Mouse (Mus musculus): ENCODE measurements around the gene Gpatch3.

Gpatch3 gene

GRCm38 (mm10) chr4:133584059-133584951, 9.8 kb downstream of the Gpatch3 start, which contains the start of gene Gpn2:
TSS of gene Gpn2 (plus strand) at chr4:133584362.
- DNase-seq (ENCODE audit: low spot score in 2 of 2): peak; percentile 86 to 87

DNA sequence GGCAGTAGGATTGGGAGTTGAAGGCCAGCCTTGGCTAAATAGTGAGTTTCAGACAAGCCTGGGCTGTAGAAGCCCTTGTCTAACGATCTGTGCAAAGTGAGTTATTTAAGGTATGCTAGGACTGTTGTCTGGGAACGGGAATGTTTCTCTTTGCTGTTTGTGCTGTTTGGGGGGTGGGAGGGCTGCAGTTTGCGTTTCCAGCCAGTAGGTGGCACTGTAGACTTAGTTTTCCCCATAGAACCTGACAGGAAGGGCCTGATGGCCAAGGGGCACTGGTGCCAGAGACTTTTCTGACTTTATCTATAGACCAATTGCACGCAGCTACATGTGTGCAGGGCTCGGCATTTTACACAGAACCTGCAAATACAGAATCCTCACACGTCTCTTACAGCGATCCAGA, 18.0 kb downstream of the Gpatch3 start:
- DNase-seq (ENCODE audit: low spot score in 2 of 2): peak; percentile 67 to 74

DNA sequence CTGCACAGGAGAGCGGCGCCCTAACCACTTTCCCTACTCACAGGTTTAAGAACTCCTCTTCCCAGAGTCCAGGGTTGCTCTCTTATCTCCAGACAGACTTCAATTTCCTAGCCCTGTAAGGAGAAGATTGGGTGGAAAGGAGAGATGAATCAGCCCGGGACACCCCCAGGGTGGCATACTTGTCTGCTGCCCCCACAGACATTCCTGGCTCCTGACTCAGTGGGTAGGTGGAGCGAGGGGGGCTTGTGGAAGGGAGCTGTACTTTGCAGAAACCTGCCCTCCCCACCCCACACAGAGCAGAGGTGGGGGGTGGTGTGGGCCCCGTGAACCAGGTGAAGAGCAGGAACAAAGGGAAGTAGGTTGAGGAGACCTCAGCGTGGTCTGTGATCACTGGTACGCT, 21.0 kb downstream of the Gpatch3 start:
- peak; percentile 45 to 48 for DNase-seq (ENCODE audit: low spot score in 2 of 2)

GRCm38 (mm10) chr4:133596084-133596483, 21.5 kb downstream of the Gpatch3 start:
- DNase-seq (ENCODE audit: low spot score in 2 of 2): no peak

GRCm38 (mm10) chr4:133598616-133599015, 24.1 kb downstream of the Gpatch3 start:
- DNase-seq (ENCODE audit: low spot score in 2 of 2): no peak

DNA sequence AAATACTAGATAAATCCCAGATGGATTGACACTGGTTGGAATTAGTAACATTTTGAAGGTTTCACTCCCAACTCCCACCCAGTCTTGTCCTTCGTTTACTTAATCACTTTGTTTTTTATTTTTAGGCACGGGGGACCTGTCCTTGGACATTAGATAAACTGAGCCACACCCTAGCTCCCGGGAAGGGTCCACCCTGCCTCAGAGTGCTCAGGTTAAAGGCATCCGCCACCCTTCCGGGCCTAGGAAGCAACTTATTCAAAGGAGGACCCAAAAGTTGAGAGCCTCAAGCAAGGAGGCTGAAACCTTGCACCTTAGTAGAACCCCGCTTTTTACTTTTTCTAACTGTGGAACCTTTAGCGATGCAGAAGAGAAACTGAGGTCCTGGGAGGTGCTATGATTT, 24.6 kb downstream of the Gpatch3 start:
- DNase-seq (ENCODE audit: low spot score in 2 of 2): no peak

DNA sequence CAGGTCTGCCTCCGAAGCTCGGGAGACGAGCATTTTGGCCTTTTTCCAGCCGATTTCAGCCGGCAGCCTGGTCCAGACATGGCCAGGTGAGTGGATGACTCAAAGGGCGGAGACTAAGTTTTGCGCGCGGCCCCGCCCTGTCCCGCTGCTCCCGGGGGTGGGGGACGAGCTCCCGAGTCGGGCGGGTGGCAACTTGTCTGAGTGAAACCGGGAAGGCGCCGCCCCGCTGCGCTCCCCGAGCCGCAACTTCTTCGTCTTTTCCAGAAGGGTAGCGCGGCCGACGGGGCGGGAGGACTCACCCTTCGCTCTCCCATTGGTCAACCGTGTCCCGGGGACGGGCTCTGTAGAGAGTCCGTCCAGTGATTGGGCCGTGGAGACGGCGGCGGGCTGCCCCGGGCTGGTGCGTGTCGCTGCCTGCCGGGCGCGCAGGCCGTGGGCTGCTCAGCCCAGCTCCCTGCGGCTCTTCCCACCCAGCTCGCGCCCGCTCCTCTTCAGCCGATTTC, 25.1 kb downstream of the Gpatch3 start:
- peak; percentile 80 to 81 for DNase-seq (ENCODE audit: low spot score in 2 of 2)

DNA sequence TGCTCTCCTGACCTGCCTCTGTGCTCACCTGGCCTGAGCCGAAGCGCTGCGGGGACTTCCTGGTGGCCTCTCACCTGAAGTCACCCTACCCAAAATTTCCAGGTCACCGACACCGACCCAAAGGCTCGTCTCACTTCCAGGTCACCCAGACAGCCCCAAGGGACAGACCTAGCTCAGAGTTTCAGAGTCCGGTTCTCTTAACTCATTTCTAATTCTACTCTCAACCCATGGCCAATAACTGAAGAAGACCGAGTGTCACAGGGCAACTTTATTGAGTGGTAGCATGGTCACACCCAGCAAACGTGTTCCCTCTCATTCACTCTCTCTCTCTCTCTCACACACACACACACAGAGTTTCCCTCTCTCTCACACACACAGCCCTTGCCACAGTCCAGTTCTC, 25.8 kb downstream of the Gpatch3 start:
- no peak for DNase-seq (ENCODE audit: low spot score in 2 of 2)

DNA sequence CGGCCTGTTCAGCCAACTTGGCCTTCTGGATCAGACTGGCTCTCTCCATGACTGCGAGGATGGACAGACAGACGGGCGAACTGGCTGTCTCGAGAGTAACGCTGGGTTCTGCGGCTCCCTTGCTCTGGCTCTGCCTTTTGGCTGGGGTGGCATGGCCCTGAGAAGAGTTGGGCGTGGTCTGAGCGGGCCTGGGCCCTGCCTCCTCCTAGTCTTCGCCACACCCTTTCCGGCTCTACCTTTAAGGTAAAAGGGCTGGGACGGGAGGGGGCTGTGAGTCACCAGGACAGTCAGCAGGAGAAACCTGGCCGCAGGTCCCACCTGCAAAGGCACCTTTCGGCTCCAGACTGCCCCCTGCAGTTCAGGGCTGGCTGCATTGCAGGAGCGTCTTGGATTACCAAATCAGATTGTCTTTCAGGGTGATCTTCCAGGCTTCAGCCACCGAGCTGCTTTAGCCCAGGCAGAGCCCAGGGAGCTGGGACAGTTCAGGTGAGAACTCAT, 27.2 kb downstream of the Gpatch3 start, which contains the start of gene Sfn:
Gene Sfn (minus strand): TSS at position 448 of the 498 bp plus-strand sequence.
- DNase-seq (ENCODE audit: low spot score in 2 of 2): no peak

GRCm38 (mm10) chr4:133603056-133603455, 28.5 kb downstream of the Gpatch3 start:
- no peak for DNase-seq (ENCODE audit: low spot score in 2 of 2)

- no peak for DNase-seq (ENCODE audit: low spot score in 2 of 2)
Measured at GRCm38 (mm10) chr4:133604175-133604574, 29.6 kb downstream of the Gpatch3 start.

DNA sequence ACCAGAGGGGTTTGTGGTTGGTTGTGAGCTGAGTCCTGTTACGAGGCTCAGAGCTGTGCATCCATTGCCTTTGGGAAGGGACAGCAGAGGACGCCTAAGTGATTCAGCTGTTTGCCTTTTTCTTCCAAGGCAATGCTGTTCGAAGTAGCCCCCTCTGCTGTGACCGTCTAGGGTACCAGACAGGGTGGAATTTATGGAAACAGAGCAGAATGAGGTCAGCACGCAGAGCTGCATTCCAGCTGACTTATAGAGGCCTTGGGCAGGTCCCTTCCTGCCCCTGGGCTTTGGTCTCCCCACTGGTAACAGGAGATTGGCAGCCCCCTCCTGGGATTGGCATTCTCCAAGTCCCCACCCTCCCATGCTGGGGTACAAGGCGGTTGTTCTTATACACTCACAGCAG, 30.3 kb downstream of the Gpatch3 start:
- no peak for DNase-seq (ENCODE audit: low spot score in 2 of 2)

GRCm38 (mm10) chr4:133605330-133605729, 30.8 kb downstream of the Gpatch3 start:
- DNase-seq (ENCODE audit: low spot score in 2 of 2): no peak

- DNase-seq (ENCODE audit: low spot score in 2 of 2): no peak
Measured at GRCm38 (mm10) chr4:133607284-133607683, 32.7 kb downstream of the Gpatch3 start.

- peak; percentile 76 to 78 for DNase-seq (ENCODE audit: low spot score in 2 of 2)
Measured at GRCm38 (mm10) chr4:133609719-133610118, 35.2 kb downstream of the Gpatch3 start.

- no peak for DNase-seq (ENCODE audit: low spot score in 2 of 2)
Measured at GRCm38 (mm10) chr4:133611815-133612214, 37.3 kb downstream of the Gpatch3 start.

DNA sequence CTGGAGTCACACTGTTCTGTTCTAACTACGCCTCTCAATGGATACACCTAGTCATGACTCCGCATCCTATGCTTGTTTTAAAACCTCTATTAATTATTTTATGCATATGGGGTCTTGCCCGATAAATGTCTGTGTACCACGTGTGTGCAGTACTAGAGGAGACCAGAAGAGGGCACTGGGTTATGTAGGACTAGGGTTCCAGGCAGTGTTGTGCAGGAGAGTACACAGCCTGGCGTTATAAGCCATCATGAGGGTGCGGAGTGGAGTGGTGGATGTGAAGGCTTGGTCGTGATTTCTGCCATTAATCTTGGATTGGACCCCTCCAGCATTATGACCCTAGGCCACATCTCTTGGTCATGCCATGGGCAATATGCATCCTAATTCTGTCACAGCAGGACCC, 37.9 kb downstream of the Gpatch3 start:
- no peak for DNase-seq (ENCODE audit: low spot score in 2 of 2)

GRCm38 (mm10) chr4:133613026-133613425, 38.5 kb downstream of the Gpatch3 start:
- no peak for DNase-seq (ENCODE audit: low spot score in 2 of 2)

GRCm38 (mm10) chr4:133613867-133614266, 39.3 kb downstream of the Gpatch3 start:
- DNase-seq (ENCODE audit: low spot score in 2 of 2): no peak

DNA sequence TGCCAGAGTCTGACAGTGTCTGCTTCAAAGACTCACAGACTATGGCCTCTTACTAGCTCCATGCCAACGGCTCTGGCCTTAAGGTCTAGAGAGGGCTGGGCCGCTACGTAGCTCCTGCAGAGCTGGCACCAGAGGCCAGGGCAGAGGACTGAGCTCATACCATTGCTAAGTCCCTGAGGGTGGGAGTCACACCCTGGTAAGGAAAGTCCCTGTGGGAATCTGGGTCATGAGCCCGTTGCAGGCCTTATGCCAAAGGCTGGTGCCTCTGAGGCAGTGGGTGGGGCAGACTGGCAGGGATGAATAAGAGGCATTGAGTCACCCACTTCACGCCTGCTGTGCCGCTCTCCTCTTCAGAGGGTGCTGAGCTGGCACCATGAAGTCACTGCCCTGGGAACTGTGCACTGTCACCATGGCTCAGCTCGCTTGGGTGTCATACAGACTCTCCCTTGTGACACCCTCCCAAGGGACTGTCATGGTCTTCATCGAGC, 39.8 kb downstream of the Gpatch3 start:
- peak; percentile 77 to 82 for DNase-seq (ENCODE audit: low spot score in 2 of 2)

- no peak for DNase-seq (ENCODE audit: low spot score in 2 of 2)
Measured at GRCm38 (mm10) chr4:133615416-133615815, 40.9 kb downstream of the Gpatch3 start.

DNA sequence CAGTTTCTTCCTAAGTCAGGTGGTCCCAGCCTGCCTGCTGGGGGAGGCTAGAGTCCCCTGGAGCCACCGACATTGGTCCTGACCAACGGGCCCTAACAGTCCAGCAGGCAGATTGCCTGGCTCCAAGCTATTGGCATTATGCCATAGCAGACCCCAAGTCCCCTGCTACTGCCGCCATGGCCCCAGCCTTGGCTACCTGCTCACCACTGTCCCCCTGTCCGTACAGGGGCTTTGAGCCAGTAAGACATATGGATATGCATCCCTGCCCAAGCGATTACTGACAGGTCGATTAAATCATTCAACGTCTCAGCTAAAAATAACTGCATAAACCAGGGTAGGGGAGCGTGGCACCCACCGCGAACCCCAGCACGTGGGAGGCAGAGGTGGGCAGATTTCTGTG, 43.4 kb downstream of the Gpatch3 start:
- DNase-seq (ENCODE audit: low spot score in 2 of 2): no peak
